Mouse (Mus musculus) erythroid progenitor cell, adult 5-6 weeks (primary cell): ENCODE measurements around the gene Fbxw8. TPM values are rescaled to one million over a fixed set of nuclear protein-coding genes. Genes with fewer than 3 reads are reported as not detected.

ENCODE experiments used
- ATAC-seq: replicated peaks from 2 replicates; pipeline ENCODE4 v1.8.0; 2016; ENCODE audit warnings: moderate number of reproducible peaks, mild to moderate bottlenecking, moderate TSS enrichment, inconsistent platforms; ENCODE audit not compliant: poor library complexity, low FRiP score, severe bottlenecking
- total RNA-seq, 2 experiments: library from RNA; stranded (forward) in 1 of 2; stranded (reverse) in 1 of 2; fragments of 150-400 nt in 1 of 2; fragments of 186-747, 209-891 nt in 1 of 2; gene quantifications; 2 replicates each; pipeline versions ENCODE4 v1.2.3 to v1.2.4; 2015 to 2017; ENCODE audit warnings: low replicate concordance in 2 of 2

Gene Fbxw8
- total RNA-seq (2015; ENCODE audit: low replicate concordance) (0.84 and 4.0 TPM in 2 replicates), total RNA-seq (2017; ENCODE audit: low replicate concordance) (0.30 and 3.2 TPM in 2 replicates)

GRCm38 (mm10) chr5:118154839-118155564, at the start of gene Fbxw8:
Gene Fbxw8 (minus strand): TSS chr5:118155464.
- ATAC-seq = peak; percentile 90

- ATAC-seq = no peak
These were observed 49.6 kb upstream of the Fbxw8 start for GRCm38 (mm10) chr5:118204675-118205440.

- ATAC-seq = no peak
These were observed 44.4 kb upstream of the Fbxw8 start for GRCm38 (mm10) chr5:118199670-118200069.

- ATAC-seq = no peak
These were observed 42.2 kb upstream of the Fbxw8 start for GRCm38 (mm10) chr5:118197421-118197820.

- ATAC-seq = no peak
These were observed 37.0 kb upstream of the Fbxw8 start for GRCm38 (mm10) chr5:118192221-118192620.

- ATAC-seq = no peak
These were observed 35.2 kb upstream of the Fbxw8 start for GRCm38 (mm10) chr5:118190491-118190890.

GRCm38 (mm10) chr5:118188356-118188755, 33.1 kb upstream of the Fbxw8 start:
- no peak for ATAC-seq

GRCm38 (mm10) chr5:118186903-118187633, 31.8 kb upstream of the Fbxw8 start:
- ATAC-seq = no peak

GRCm38 (mm10) chr5:118177640-118178039, 22.4 kb upstream of the Fbxw8 start:
- ATAC-seq = no peak

GRCm38 (mm10) chr5:118175137-118175536, 19.9 kb upstream of the Fbxw8 start:
- ATAC-seq = no peak

- ATAC-seq = no peak
These were observed 19.2 kb upstream of the Fbxw8 start for GRCm38 (mm10) chr5:118174310-118175009.

- ATAC-seq = no peak
These were observed 16.9 kb upstream of the Fbxw8 start for GRCm38 (mm10) chr5:118172078-118172723.

- no peak for ATAC-seq
These were observed 16.4 kb upstream of the Fbxw8 start for GRCm38 (mm10) chr5:118171665-118172064.

- ATAC-seq = no peak
These were observed 15.7 kb upstream of the Fbxw8 start for GRCm38 (mm10) chr5:118170888-118171529.

GRCm38 (mm10) chr5:118169222-118170221, 14.3 kb upstream of the Fbxw8 start:
- no peak for ATAC-seq

GRCm38 (mm10) chr5:118167561-118167995, 12.3 kb upstream of the Fbxw8 start:
- no peak for ATAC-seq

- ATAC-seq = no peak
These were observed 10.2 kb upstream of the Fbxw8 start for GRCm38 (mm10) chr5:118165462-118165861.

GRCm38 (mm10) chr5:118164581-118164980, 9.3 kb upstream of the Fbxw8 start, which contains the start of gene Hrk:
Gene Hrk (plus strand): TSS chr5:118164648.
- no peak for ATAC-seq
